Mouse (Mus musculus) heart, postnatal 14 days (tissue): Measurements from ENCODE around the gene Dmac2. TPM values are rescaled to one million over a fixed set of nuclear protein-coding genes. Genes with fewer than 3 reads are reported as not detected.

Source experiments
- DNase-seq, 2 experiments: peaks; one replicate each; pipeline ENCODE4 v3.0.0; 2021 to 2022
- intact Hi-C: fragments of 180-260 bp; cut with DNase I; formaldehyde crosslinking; loops from one replicate; pipeline ENCODE4 v1.15.1; 2025
- total RNA-seq, 2 experiments: library from RNA; stranded (reverse); gene quantifications; 2 replicates each; pipeline ENCODE4 v1.2.3; 2021

Gene Dmac2
- total RNA-seq, 2 experiments from 2014 or later, result 55.5 to 60.6 TPM

- intact Hi-C loops, result no loop called here
- no peak for DNase-seq
Observed at GRCm38 (mm10) chr7:25614086-25614485, 5.1 kb upstream of the Dmac2 start.

- DNase-seq, result no peak
Observed at GRCm38 (mm10) chr7:25614831-25615705, 4.1 kb upstream of the Dmac2 start.

GRCm38 (mm10) chr7:25615706-25616011, 3.6 kb upstream of the Dmac2 start, which contains the start of gene Erich4:
TSS of gene Erich4 (minus strand) at chr7:25615892.
- intact Hi-C loops, result no loop called here

More at GRCm38 (mm10) chr7:25614831-25615705, 4.1 kb upstream of the Dmac2 start:
- intact Hi-C loops, result no loop called here

GRCm38 (mm10) chr7:25617376-25618160, 1.6 kb upstream of the Dmac2 start:
- DNase-seq, result no peak
- intact Hi-C loops, result no loop called here

More at GRCm38 (mm10) chr7:25615706-25616011, 3.6 kb upstream of the Dmac2 start, which contains the start of gene Erich4:
- DNase-seq, result no peak

GRCm38 (mm10) chr7:25619722-25619991, 443 bp downstream of the Dmac2 start:
- DNase-seq, result no peak
- intact Hi-C loops, result no loop called here

GRCm38 (mm10) chr7:25620101-25620500, 887 bp downstream of the Dmac2 start:
- intact Hi-C loops, result no loop called here

GRCm38 (mm10) chr7:25620751-25621150, 1.5 kb downstream of the Dmac2 start:
- peak in 1 of 2 experiments; percentile 0 for DNase-seq
- intact Hi-C loops, result no loop called here

More at GRCm38 (mm10) chr7:25620101-25620500, 887 bp downstream of the Dmac2 start:
- no peak for DNase-seq

- intact Hi-C loops, result no loop called here
- no peak for DNase-seq
Observed at GRCm38 (mm10) chr7:25623857-25624370, 4.7 kb downstream of the Dmac2 start.

- DNase-seq, result peak; percentile 69 to 74
- intact Hi-C loops, result loop anchor here (5.0 kb wide), 2 partner anchors 127 to 738 kb away; partner anchors contain the start of gene Hnrnpul1
Observed at GRCm38 (mm10) chr7:25624851-25625250, 5.6 kb downstream of the Dmac2 start.

- intact Hi-C loops, result loop anchor here (5.0 kb wide), 2 partner anchors 127 to 738 kb away; partner anchors contain the start of gene Hnrnpul1
- DNase-seq, result peak in 1 of 2 experiments; percentile 48
Observed at GRCm38 (mm10) chr7:25625594-25626250, 6.5 kb downstream of the Dmac2 start.

GRCm38 (mm10) chr7:25626509-25627430, 7.6 kb downstream of the Dmac2 start, which contains the start of gene B3gnt8:
TSS of gene B3gnt8 (plus strand) at chr7:25626654.
- intact Hi-C loops, result loop anchor here (5.0 kb wide), 2 partner anchors 126 to 739 kb away; partner anchors contain the start of gene Hnrnpul1
- DNase-seq, result peak; percentile 72 to 73

- peak; percentile 78 to 86 for DNase-seq
- intact Hi-C loops, result loop anchor here (5.0 kb wide), 2 partner anchors 125 to 740 kb away; partner anchors contain the start of gene Hnrnpul1
Observed at GRCm38 (mm10) chr7:25627431-25628322, 8.5 kb downstream of the Dmac2 start.

GRCm38 (mm10) chr7:25628323-25628620, 9.1 kb downstream of the Dmac2 start:
- no peak for DNase-seq
- intact Hi-C loops, result loop anchor here (5.0 kb wide), 2 partner anchors 124 to 741 kb away; partner anchors contain the start of gene Hnrnpul1

- no peak for DNase-seq
- intact Hi-C loops, result no loop called here
Observed at GRCm38 (mm10) chr7:25632679-25633078, 13.5 kb downstream of the Dmac2 start.

GRCm38 (mm10) chr7:25636373-25636772, 17.2 kb downstream of the Dmac2 start:
- intact Hi-C loops, result no loop called here
- DNase-seq, result no peak

- intact Hi-C loops, result no loop called here
Observed at GRCm38 (mm10) chr7:25637099-25637498, 17.9 kb downstream of the Dmac2 start.

GRCm38 (mm10) chr7:25639754-25640153, 20.5 kb downstream of the Dmac2 start:
- DNase-seq, result no peak
- intact Hi-C loops, result no loop called here

More at GRCm38 (mm10) chr7:25637099-25637498, 17.9 kb downstream of the Dmac2 start:
- no peak for DNase-seq

GRCm38 (mm10) chr7:25644136-25644535, 24.9 kb downstream of the Dmac2 start:
- DNase-seq, result no peak
- intact Hi-C loops, result no loop called here
